Mouse (Mus musculus) right cerebral cortex, postnatal 25 days (tissue): ENCODE data around the gene Ptpn13.

Source experiments
- DNase-seq: peaks from one replicate; pipeline ENCODE4 v3.0.0; 2022

The Ptpn13 gene

GRCm38 (mm10) chr5:103526668-103527436 lies 101.9 kb downstream of the Ptpn13 start:
- no peak for DNase-seq

- DNase-seq, result no peak
Observed at GRCm38 (mm10) chr5:103527437-103527718, 102.4 kb downstream of the Ptpn13 start.

- no peak for DNase-seq
Observed at GRCm38 (mm10) chr5:103530214-103530613, 105.2 kb downstream of the Ptpn13 start.

GRCm38 (mm10) chr5:103532841-103533390 lies 107.9 kb downstream of the Ptpn13 start:
- no peak for DNase-seq

GRCm38 (mm10) chr5:103534454-103534853 lies 109.5 kb downstream of the Ptpn13 start:
- no peak for DNase-seq

GRCm38 (mm10) chr5:103537429-103537828 lies 112.4 kb downstream of the Ptpn13 start:
- no peak for DNase-seq

GRCm38 (mm10) chr5:103540612-103541011 lies 115.6 kb downstream of the Ptpn13 start:
- DNase-seq, result no peak

- no peak for DNase-seq
Observed at GRCm38 (mm10) chr5:103541136-103541535, 116.1 kb downstream of the Ptpn13 start.

GRCm38 (mm10) chr5:103541542-103541941 lies 116.5 kb downstream of the Ptpn13 start:
- no peak for DNase-seq

GRCm38 (mm10) chr5:103545381-103546000 lies 120.5 kb downstream of the Ptpn13 start:
- no peak for DNase-seq

GRCm38 (mm10) chr5:103554769-103555168 lies 129.8 kb downstream of the Ptpn13 start:
- DNase-seq, result no peak

GRCm38 (mm10) chr5:103560546-103560945 lies 135.6 kb downstream of the Ptpn13 start:
- no peak for DNase-seq

GRCm38 (mm10) chr5:103568034-103568433 lies 143.0 kb downstream of the Ptpn13 start:
- no peak for DNase-seq

GRCm38 (mm10) chr5:103569446-103569845 lies 144.5 kb downstream of the Ptpn13 start:
- no peak for DNase-seq

GRCm38 (mm10) chr5:103579680-103580420 lies 154.9 kb downstream of the Ptpn13 start:
- DNase-seq, result no peak

- DNase-seq, result no peak
Observed at GRCm38 (mm10) chr5:103587219-103587618, 162.2 kb downstream of the Ptpn13 start.

GRCm38 (mm10) chr5:103591846-103592245 lies 166.9 kb downstream of the Ptpn13 start:
- no peak for DNase-seq

- DNase-seq, result peak; percentile 14
Observed at GRCm38 (mm10) chr5:103592706-103593105, 167.7 kb downstream of the Ptpn13 start.

- DNase-seq, result no peak
Observed at GRCm38 (mm10) chr5:103593575-103593974, 168.6 kb downstream of the Ptpn13 start.

GRCm38 (mm10) chr5:103595394-103596226 lies 170.6 kb downstream of the Ptpn13 start:
- DNase-seq, result no peak

GRCm38 (mm10) chr5:103596467-103597146 lies 171.6 kb downstream of the Ptpn13 start:
- no peak for DNase-seq

GRCm38 (mm10) chr5:103597604-103598003 lies 172.6 kb downstream of the Ptpn13 start:
- DNase-seq, result no peak
